Mouse (Mus musculus) CH12F3 (cell line): ENCODE measurements around the gene Phlda2.

ENCODE experiments used
- in situ Hi-C: fragments of 300-500 bp; cut with MboI; formaldehyde crosslinking; loops from 2 replicates; pipeline ENCODE4 v1.14.3; 2020; ENCODE audit warnings: low sequenced_read_pairs

Phlda2 gene

GRCm38 (mm10) chr7:143463865-143464415 lies 39.0 kb downstream of the Phlda2 start:
- in situ Hi-C loops = no loop called here

- in situ Hi-C loops = no loop called here
Observed at GRCm38 (mm10) chr7:143462516-143462915, 40.4 kb downstream of the Phlda2 start.

DNA sequence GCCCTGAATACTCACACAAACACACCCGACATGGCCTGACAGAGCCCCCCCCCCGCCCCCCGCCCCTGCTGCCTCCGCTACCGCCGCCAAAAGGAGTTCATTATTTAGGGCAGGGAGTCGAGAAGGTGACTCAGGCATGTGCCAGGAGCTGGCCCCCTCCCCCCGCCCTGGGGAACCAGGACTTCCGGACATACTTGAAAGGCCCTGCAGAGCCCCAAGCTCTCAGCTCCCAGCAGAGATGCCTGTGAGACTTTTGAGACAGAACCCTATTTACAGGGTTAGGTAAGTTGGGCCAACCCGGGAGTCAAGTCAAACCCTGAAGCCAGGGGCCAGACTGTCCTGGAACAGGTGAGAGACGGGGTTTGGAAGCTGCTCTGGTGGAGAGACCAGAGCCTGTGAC lies 41.0 kb downstream of the Phlda2 start:
- in situ Hi-C loops = no loop called here

GRCm38 (mm10) chr7:143461294-143461870 lies 41.6 kb downstream of the Phlda2 start:
- in situ Hi-C loops = no loop called here

GRCm38 (mm10) chr7:143460874-143461273 lies 42.1 kb downstream of the Phlda2 start, which contains the start of gene Cdkn1c:
TSS of gene Cdkn1c (minus strand) at chr7:143461050.
- in situ Hi-C loops = no loop called here

GRCm38 (mm10) chr7:143460217-143460834 lies 42.6 kb downstream of the Phlda2 start:
- in situ Hi-C loops = no loop called here

DNA sequence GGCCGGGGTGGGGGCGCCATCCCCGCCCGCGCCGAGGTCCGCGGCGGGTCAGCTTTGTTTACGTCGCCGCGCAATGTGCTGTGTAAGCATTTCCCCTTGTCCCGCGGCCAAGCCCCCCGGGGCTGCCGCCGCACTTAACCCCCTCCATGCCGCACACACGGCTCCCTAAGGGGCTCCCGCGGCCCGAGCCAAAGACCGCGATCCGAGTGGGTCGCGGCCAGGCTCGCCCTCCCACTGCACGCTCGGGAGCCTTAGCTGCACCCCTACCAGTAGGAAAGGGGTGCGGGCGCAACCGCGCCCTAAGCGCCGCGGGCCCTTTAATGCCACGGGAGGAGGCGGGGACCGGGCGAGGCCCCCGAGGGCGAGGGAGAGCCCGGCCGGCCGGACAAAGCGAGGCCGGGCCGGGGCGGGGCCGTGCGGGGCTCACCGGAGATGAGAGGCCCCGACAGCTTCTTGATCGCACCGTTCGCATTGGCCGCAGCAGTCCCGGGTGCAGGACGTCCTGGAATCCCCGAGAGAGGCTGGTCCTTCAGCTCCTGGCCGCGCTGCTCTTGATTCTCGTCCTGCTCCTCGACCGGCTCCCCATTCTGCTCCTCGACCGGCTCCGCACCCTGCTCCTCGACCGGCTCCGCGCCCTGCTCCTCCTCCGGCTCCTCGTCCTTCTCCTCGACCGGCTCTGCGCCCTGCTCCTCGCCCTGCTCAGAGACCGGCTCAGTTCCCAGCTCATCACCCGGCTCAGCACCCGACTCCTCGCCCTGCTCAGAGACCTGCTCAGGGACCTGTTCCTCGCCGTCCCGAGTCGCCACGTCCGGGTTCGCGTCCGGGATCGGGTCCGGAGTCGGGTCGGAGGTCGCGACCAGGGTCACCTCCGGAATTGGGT lies 43.4 kb downstream of the Phlda2 start:
- in situ Hi-C loops = no loop called here

DNA sequence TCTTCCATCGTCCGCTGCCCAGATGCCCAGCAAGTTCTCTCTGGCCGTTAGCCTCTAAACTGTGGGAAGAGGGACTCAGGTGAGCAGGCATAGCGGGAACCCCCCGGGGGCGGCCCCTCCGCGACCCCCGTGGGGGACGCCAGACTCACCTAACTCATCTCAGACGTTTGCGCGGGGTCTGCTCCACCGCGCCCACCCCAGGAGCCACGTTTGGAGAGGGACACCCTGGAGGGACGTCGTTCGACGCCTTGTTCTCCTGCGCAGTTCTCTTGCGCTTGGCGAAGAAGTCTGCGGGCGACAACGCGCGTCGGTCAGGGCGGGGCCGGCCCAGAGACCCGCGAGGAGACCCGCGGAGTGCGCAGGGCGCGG lies 44.0 kb downstream of the Phlda2 start:
- in situ Hi-C loops = no loop called here
